Mouse (Mus musculus) limb, embryonic 10.5 days (tissue): ENCODE results near the gene Rab3d. TPM values are rescaled to one million over a fixed set of nuclear protein-coding genes. Genes with fewer than 3 reads are reported as not detected.
"Not testable (repeated sequence)": the region's sequence is repeated elsewhere in the genome, so short reads cannot be mapped to it uniquely, and the experiment has no call there.

Experiments
- DNase-seq: peaks from one replicate; pipeline ENCODE4 v3.0.0-alpha.2; 2017; ENCODE audit warnings: low spot score
- H3K27ac ChIP-seq: fragments of 300-500 bp; sonication (generic); 2 replicates; pipeline ENCODE4 v1.5.1; 2016; ENCODE audit warnings: mild to moderate bottlenecking
- H3K27me3 ChIP-seq: fragments of 300-500 bp; sonication (generic); 2 replicates; pipeline ENCODE4 v1.6.1; 2016; ENCODE audit warnings: low read depth, mild to moderate bottlenecking; ENCODE audit not compliant: poor library complexity, severe bottlenecking
- H3K36me3 ChIP-seq: fragments of 300-500 bp; sonication (generic); 2 replicates; pipeline ENCODE4 v1.6.1; 2016; ENCODE audit warnings: mild to moderate bottlenecking, moderate library complexity
- H3K4me1 ChIP-seq: fragments of 300-500 bp; sonication (generic); 2 replicates; pipeline ENCODE4 v1.6.1; 2016
- H3K4me3 ChIP-seq: fragments of 300-500 bp; sonication (generic); 2 replicates; pipeline ENCODE4 v1.5.1; 2016; ENCODE audit warnings: mild to moderate bottlenecking, moderate library complexity
- H3K9me3 ChIP-seq: fragments of 300-500 bp; sonication (generic); replicated peaks from 2 replicates; pipeline ENCODE4 v1.6.1; 2016; ENCODE audit warnings: mild to moderate bottlenecking
- WGBS: fragments of 180-500 bp; shearing (Covaris S2); methylation state at CpG from one replicate; pipeline ENCODE4 v1.1.7; 2016; 5-methylcytosine and 5-hydroxymethylcytosine counted together
- polyA plus RNA-seq: library from polyadenylated mRNA; unstranded; fragments of >200 nt; fragmentation: Nextera tagmentation; extraction: Ambion mirVana; gene quantifications from 2 replicates; pipeline ENCODE4 v1.2.1, GENCODE M21; 2016

The Rab3d gene
- polyA plus RNA-seq, 1 experiment from 2014 or later: 5.0 TPM

GRCm38 (mm10) chr9:21869290-21869689, 48.7 kb downstream of the Rab3d start:
- not testable (repeated sequence) for H3K4me3 ChIP-seq, DNase-seq, H3K27me3 ChIP-seq, H3K36me3 ChIP-seq, H3K9me3 ChIP-seq, H3K27ac ChIP-seq
- 0 out of 2 replicates have a peak, but pooled peaks cover 11% of the 10 kb centered on the region for H3K4me1 ChIP-seq
- 59% methylated on average over 7 of the region's 7 CpGs for WGBS

- Histone ChIP-seq H3K4me3 (no peak overlapping the region), H3K27ac (peak overlapping the region; percentile 16; the same call in 1 of the 2 replicates), H3K27me3 (no peaks in the 10 kb centered on the region), H3K9me3 (no peaks in the 10 kb centered on the region), H3K36me3 (no peaks in the 10 kb centered on the region), H3K4me1 (0 out of 2 replicates have a peak, but pooled peaks cover 11% of the 10 kb centered on the region)
- no peak for DNase-seq
- WGBS: 79% methylated on average over 3 of the region's 3 CpGs
Measured at GRCm38 (mm10) chr9:21867726-21868125, 50.3 kb downstream of the Rab3d start.

- Histone ChIP-seq H3K27me3 (no peaks in the 10 kb centered on the region), H3K9me3 (no peaks in the 10 kb centered on the region), H3K4me1 (0 out of 2 replicates have a peak, but pooled peaks cover 11% of the 10 kb centered on the region), H3K36me3 (no peaks in the 10 kb centered on the region), H3K4me3 (no peak overlapping the region), H3K27ac (no peak overlapping the region)
- no peak for DNase-seq
- 69% methylated on average over 2 of the region's 2 CpGs for WGBS
Measured at GRCm38 (mm10) chr9:21866641-21867040, 51.4 kb downstream of the Rab3d start.

GRCm38 (mm10) chr9:21865673-21866398, 52.2 kb downstream of the Rab3d start:
- DNase-seq: no peak
- Histone ChIP-seq H3K27me3 (no peaks in the 10 kb centered on the region), H3K36me3 (no peaks in the 10 kb centered on the region), H3K27ac (no peak overlapping the region), H3K9me3 (no peaks in the 10 kb centered on the region), H3K4me3 (no peak overlapping the region), H3K4me1 (0 out of 2 replicates have a peak, but pooled peaks cover 11% of the 10 kb centered on the region)
- whole genome bisulfite sequencing: 76% methylated on average over 5 of the region's 5 CpGs

- Histone ChIP-seq H3K36me3 (no peaks in the 10 kb centered on the region), H3K27ac (no peak overlapping the region), H3K9me3 (no peaks in the 10 kb centered on the region), H3K4me3 (no peak overlapping the region), H3K27me3 (no peaks in the 10 kb centered on the region), H3K4me1 (peaks cover 9% of the 10 kb centered on the region; the same call in 1 of the 2 replicates)
- no peak for DNase-seq
- WGBS: 76% methylated on average over 1 of the region's 1 CpGs
Measured at GRCm38 (mm10) chr9:21862181-21862580, 55.8 kb downstream of the Rab3d start.

- H3K27me3 ChIP-seq, DNase-seq, H3K4me3 ChIP-seq, H3K9me3 ChIP-seq, H3K27ac ChIP-seq, H3K36me3 ChIP-seq, H3K4me1 ChIP-seq: not testable (repeated sequence)
- 54% methylated on average over 6 of the region's 6 CpGs for WGBS
Measured at GRCm38 (mm10) chr9:21860349-21860748, 57.6 kb downstream of the Rab3d start.

GRCm38 (mm10) chr9:21859606-21860005, 58.4 kb downstream of the Rab3d start:
- H3K36me3 ChIP-seq: no peaks in the 10 kb centered on the region
- no peaks in the 10 kb centered on the region for H3K27me3 ChIP-seq
- WGBS: 91% methylated on average over 3 of the region's 3 CpGs
- H3K9me3 ChIP-seq: no peaks in the 10 kb centered on the region
- H3K27ac ChIP-seq: no peak overlapping the region
- no peak overlapping the region for H3K4me3 ChIP-seq
- no peak for DNase-seq
- peaks cover 3% of the 10 kb centered on the region; the same call in 1 of the 2 replicates for H3K4me1 ChIP-seq

GRCm38 (mm10) chr9:21858084-21858483, 59.9 kb downstream of the Rab3d start:
- H3K4me1 ChIP-seq: peaks cover 6% of the 10 kb centered on the region
- H3K36me3 ChIP-seq: no peaks in the 10 kb centered on the region
- H3K4me3 ChIP-seq: no peak overlapping the region
- no peaks in the 10 kb centered on the region for H3K9me3 ChIP-seq
- DNase-seq: no peak
- WGBS: 72% methylated on average over 6 of the region's 6 CpGs
- H3K27me3 ChIP-seq: no peaks in the 10 kb centered on the region
- H3K27ac ChIP-seq: 0 out of 2 replicates have a peak overlapping the region, but pooled peaks have one; percentile 14

GRCm38 (mm10) chr9:21857501-21857900, 60.5 kb downstream of the Rab3d start:
- WGBS: 82% methylated on average over 2 of the region's 2 CpGs
- no peak overlapping the region for H3K4me3 ChIP-seq

More at GRCm38 (mm10) chr9:21857501-21857900, 60.5 kb downstream of the Rab3d start:
- Histone ChIP-seq H3K27ac (no peak overlapping the region), H3K36me3 (no peaks in the 10 kb centered on the region), H3K27me3 (no peaks in the 10 kb centered on the region), H3K4me1 (peaks cover 11% of the 10 kb centered on the region), H3K9me3 (no peaks in the 10 kb centered on the region)
- no peak for DNase-seq

Other genes starting within 250 kb of the Rab3d start
- 55.2 and 57.3 TPM in 2 replicates for gene Ldlr, start 194.7 kb downstream of the Rab3d start, polyA plus RNA-seq
- 225 and 232 TPM in 2 replicates for gene Spc24, start 157.9 kb downstream of the Rab3d start, polyA plus RNA-seq
- gene Kank2, start 119.4 kb downstream of the Rab3d start, polyA plus RNA-seq: 22.7 and 24.2 TPM in 2 replicates
- 1.2 and 1.6 TPM in 2 replicates for gene Angptl8, start 82.7 kb downstream of the Rab3d start, polyA plus RNA-seq
- gene Dock6, start 65.6 kb downstream of the Rab3d start, polyA plus RNA-seq: 46.0 and 52.0 TPM in 2 replicates
- gene Ccdc159, start 9.3 kb upstream of the Rab3d start, polyA plus RNA-seq: 3.0 and 3.9 TPM in 2 replicates
- gene Tmem205, start 9.4 kb upstream of the Rab3d start, polyA plus RNA-seq: 31.1 and 33.5 TPM in 2 replicates
- 6.4 and 7.8 TPM in 2 replicates for gene Plppr2, start 18.8 kb upstream of the Rab3d start, polyA plus RNA-seq
- 7.3 and 8.2 TPM in 2 replicates for gene Swsap1, start 37.6 kb upstream of the Rab3d start, polyA plus RNA-seq
- 7.6 and 8.2 TPM in 2 replicates for gene Epor, start 45.3 kb upstream of the Rab3d start, polyA plus RNA-seq
- gene Rgl3, start 71.3 kb upstream of the Rab3d start, polyA plus RNA-seq: 5.1 and 5.7 TPM in 2 replicates
- gene Ccdc151, start 84.4 kb upstream of the Rab3d start, polyA plus RNA-seq: 2.0 TPM in 2 replicates
- 111 and 113 TPM in 2 replicates for gene Prkcsh, start 84.6 kb upstream of the Rab3d start, polyA plus RNA-seq
- gene Elavl3, start 133.8 kb upstream of the Rab3d start, polyA plus RNA-seq: 0.06 and 0.10 TPM in 2 replicates
- gene Gm49318, start 153.1 kb upstream of the Rab3d start, polyA plus RNA-seq: not detected in 2 replicates
- gene Zfp653, start 153.2 kb upstream of the Rab3d start, polyA plus RNA-seq: 11.0 TPM in 2 replicates
- 38.9 and 46.4 TPM in 2 replicates for gene Ecsit, start 167.2 kb upstream of the Rab3d start, polyA plus RNA-seq
- gene Cnn1, start 181.0 kb upstream of the Rab3d start, polyA plus RNA-seq: 0.89 and 2.4 TPM in 2 replicates
- 233 and 257 TPM in 2 replicates for gene Elof1, start 199.0 kb upstream of the Rab3d start, polyA plus RNA-seq
- 16.7 and 22.9 TPM in 2 replicates for gene Acp5, start 217.5 kb upstream of the Rab3d start, polyA plus RNA-seq
- 47.1 and 47.3 TPM in 2 replicates for gene Pigyl, start 238.7 kb upstream of the Rab3d start, polyA plus RNA-seq